Comparison of ENCODE assay signal across 9 mouse cellular contexts in the genomic region with DNA sequence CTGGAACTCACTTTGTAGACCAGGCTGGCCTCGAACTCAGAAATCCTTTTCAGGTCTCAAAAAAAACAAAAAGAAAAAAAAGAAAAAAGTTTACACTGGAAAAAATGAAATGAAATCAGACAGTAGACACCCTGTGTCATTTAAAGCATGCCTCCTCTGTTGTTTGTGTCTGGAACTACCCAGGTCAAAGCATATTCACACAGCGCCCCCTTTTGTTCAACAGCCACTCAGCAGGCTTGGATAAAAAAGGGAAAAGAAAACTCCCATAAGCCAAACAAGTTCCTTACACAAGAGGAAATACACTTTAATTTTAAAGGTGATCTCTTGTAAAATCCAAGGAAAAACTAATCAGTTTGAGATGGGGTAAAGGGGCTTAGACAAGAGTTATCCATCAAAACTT. TPM values are rescaled to one million over a fixed set of nuclear protein-coding genes. Genes with fewer than 3 reads are reported as not detected.
DNase-seq lines count a peak whose midpoint lies in the region; ATAC-seq and TF ChIP-seq lines count a peak whose summit lies in the region.
"Had no signal": no experiment of that assay in that cellular context is flagged by ENCODE, and none has a peak within 500 bp of the region (broad histone marks: within the 10 kb centered on the region; RNA-seq: fewer than 3 reads in every experiment).

No protein-coding gene starts in this region.

- no peaks in the 10 kb centered on the region for H3K27me3 ChIP-seq in liver, adult 2 months (ENCODE audit: control insufficient read depth, insufficient read depth, low read length)
- no peaks in the 10 kb centered on the region for H3K27me3 ChIP-seq in liver, embryonic 12.5 days (replicated peaks)
- H3K27me3 ChIP-seq in midbrain, embryonic 10.5 days (ENCODE audit: low read depth, poor library complexity, severe bottlenecking): no peaks in the 10 kb centered on the region

- TF ChIP-seq POLR2A in liver, adult 2 months (IDR thresholded peaks at IDR 0.05; ENCODE audit: extremely low read depth, insufficient read depth, low read length): no peak

- no peak overlapping the region for H3K4me3 ChIP-seq in liver, adult 2 months (ENCODE audit: insufficient read depth, low read depth, low read length)
- H3K4me3 ChIP-seq in liver, embryonic 12.5 days: no peak overlapping the region
- no peak overlapping the region for H3K4me3 ChIP-seq in midbrain, embryonic 10.5 days
- H3K4me3 ChIP-seq: erythroblast, embryonic 14.5 days had no signal

- no peak overlapping the region for H3K4me2 ChIP-seq in liver, embryonic 12.5 days

- peak overlapping the region; percentile 71; the same call in 1 of the 2 replicates for H3K27ac ChIP-seq in liver, adult 2 months (replicated peaks; ENCODE audit: insufficient read depth, low read depth, low read length)
- no peak overlapping the region for H3K27ac ChIP-seq in liver, embryonic 12.5 days
- no peak overlapping the region for H3K27ac ChIP-seq in midbrain, embryonic 10.5 days (replicated peaks)

- H3K9me3 ChIP-seq in liver, embryonic 12.5 days (replicated peaks): no peaks in the 10 kb centered on the region
- H3K9me3 ChIP-seq in midbrain, embryonic 10.5 days (replicated peaks): no peaks in the 10 kb centered on the region

- peak; percentile 33 to 41 for DNase-seq in cerebellum, postnatal 36 days
- DNase-seq in cerebellum, adult 11-12 months: no peak
- peak; percentile 65 for DNase-seq in liver, adult 2 months (ENCODE audit: extremely low read depth, low read depth, low spot score)
- peak; percentile 49 for DNase-seq in lung, postnatal 10 days
- DNase-seq in frontal cortex, postnatal 36 days (ENCODE audit: low spot score in 2 of 2): no peak
- no peak for DNase-seq in midbrain, embryonic 10.5 days (ENCODE audit: low spot score)

- peaks cover 17% of the 10 kb centered on the region; the same call in 1 of the 2 replicates for H3K79me2 ChIP-seq in liver, adult 2 months (ENCODE audit: control insufficient read depth, insufficient read depth, low read length)

- 43% methylated on average over 2 of the region's 2 CpGs for WGBS in liver, adult 2 months
- WGBS in liver, embryonic 12.5 days (ENCODE audit: insufficient replicate concordance): 32% methylated on average over 2 of the region's 2 CpGs
- 58% methylated on average over 2 of the region's 2 CpGs for WGBS in midbrain, embryonic 10.5 days

- H3K4me1 ChIP-seq in liver, adult 2 months (ENCODE audit: control insufficient read depth, insufficient read depth, low read length): peaks cover 27% of the 10 kb centered on the region
- no peaks in the 10 kb centered on the region for H3K4me1 ChIP-seq in liver, embryonic 12.5 days
- no peaks in the 10 kb centered on the region for H3K4me1 ChIP-seq in midbrain, embryonic 10.5 days

- peak; percentile 33 for TF ChIP-seq CTCF in liver, adult 2 months (IDR thresholded peaks at IDR 0.05; ENCODE audit: low read depth, low read length)

- H3K9ac ChIP-seq in liver, adult 2 months (ENCODE audit: low read depth, low read length): no peak overlapping the region
- H3K9ac ChIP-seq in liver, embryonic 12.5 days: no peak overlapping the region

- no peak for ATAC-seq in liver, embryonic 12.5 days
- peak; percentile 66 for ATAC-seq in common myeloid progenitor, adult 5-6 weeks (replicated peaks; ENCODE audit: low read depth, poor library complexity, severe bottlenecking)

- H3K36me3 ChIP-seq in liver, adult 2 months (ENCODE audit: control insufficient read depth, insufficient read depth, low read length): peaks cover 5% of the 10 kb centered on the region
- no peaks in the 10 kb centered on the region for H3K36me3 ChIP-seq in liver, embryonic 12.5 days
- no peaks in the 10 kb centered on the region for H3K36me3 ChIP-seq in midbrain, embryonic 10.5 days

RNA-seq across cellular contexts. Expression of gene Grb14, which starts 21.4 kb away (rescaled TPM):
- total RNA-seq in liver, adult 2 months (2014; rRNA removed): 43.8 and 47.6 TPM in 2 replicates
- 16.1 and 17.6 TPM in 2 replicates for polyA plus RNA-seq in liver, adult 2 months (2012; rRNA removed)
- polyA plus RNA-seq in liver, embryonic 12.5 days (2016; fragmentation: Nextera tagmentation; extraction: Ambion mirVana): 6.0 and 7.1 TPM in 2 replicates
- total RNA-seq in common myeloid progenitor, adult 5-6 weeks (2017): 4.0 TPM in 1 of 2 replicates, not detected in the other
- polyA plus RNA-seq in midbrain, embryonic 10.5 days (2016; fragmentation: Nextera tagmentation; extraction: Ambion mirVana): 3.9 and 5.1 TPM in 2 replicates

Comparison
In these comparisons a context has a peak if more than half of its experiments do, and no peak if none do; other contexts are left out.
1. DNase-seq: peak in cerebellum, postnatal 36 days (2 of 2), liver, adult 2 months (single experiment) and lung, postnatal 10 days (single experiment); none in cerebellum, adult 11-12 months (single experiment), frontal cortex, postnatal 36 days (0 of 2) and midbrain, embryonic 10.5 days (single experiment).